Mouse (Mus musculus): ENCODE measurements at regions not wholly inside any gene's neighbourhood (a gene's known extent, or its start where the extent isn't known, plus 50 kb on each side); places are given as distances from the start of the nearest gene placed in this dataset.

- no peak for TF ChIP-seq CTCF (IDR thresholded peaks at IDR 0.05; ENCODE audit: low read depth)
- no peak for TF ChIP-seq EP300 (optimal IDR thresholded peaks at IDR 0.05)
Observed at GRCm38 (mm10) chr3:127954856-127955255, 58.7 kb upstream of the Fam241a start.

Data from stomach, postnatal 0 days (tissue).